Mouse (Mus musculus) G1E (cell line): ENCODE measurements around the gene Sstr3. TPM values are rescaled to one million over a fixed set of nuclear protein-coding genes. Genes with fewer than 3 reads are reported as not detected.

Experiments
- ATAC-seq: 2 replicates; pipeline ENCODE4 v1.8.0; 2016; ENCODE audit warnings: mild to moderate bottlenecking; ENCODE audit not compliant: insufficient number of reproducible peaks, poor library complexity, low FRiP score, severe bottlenecking; ENCODE audit errors: extremely low read depth
- DNase-seq: peaks from one replicate; pipeline ENCODE4 v3.0.0; 2012; ENCODE audit warnings: low spot score
- H3K27me3 ChIP-seq: 2 replicates; pipeline ENCODE4 v1.6.1; 2012; ENCODE audit warnings: mild to moderate bottlenecking, low read length, inconsistent platforms; ENCODE audit not compliant: insufficient read depth
- H3K36me3 ChIP-seq: replicated peaks from 2 replicates; pipeline ENCODE3; 2012; ENCODE audit warnings: mild to moderate bottlenecking, inconsistent platforms
- H3K4me1 ChIP-seq: 2 replicates; pipeline ENCODE4 v1.6.1; 2012; ENCODE audit warnings: low read depth, low read length, inconsistent platforms, mixed read lengths; ENCODE audit not compliant: insufficient read depth
- H3K4me3 ChIP-seq: 2 replicates; pipeline ENCODE4 v1.5.1; 2012; ENCODE audit warnings: low read depth, mild to moderate bottlenecking, inconsistent platforms, low read length, moderate library complexity, mixed read lengths
- H3K9me3 ChIP-seq: replicated peaks from 2 replicates; pipeline ENCODE4 v1.6.1; 2012; ENCODE audit warnings: inconsistent platforms
- CTCF ChIP-seq: IDR thresholded peaks from 2 replicates; pipeline ENCODE4 v1.5.1; 2012; ENCODE audit warnings: low read depth, low read length, inconsistent platforms, mixed read lengths
- GATA1 ChIP-seq: IDR thresholded peaks from 2 replicates; pipeline ENCODE4 v1.6.1; 2012; ENCODE audit warnings: borderline replicate concordance, low read length, inconsistent platforms, mixed read lengths
- GATA2 ChIP-seq: IDR thresholded peaks from 2 replicates; pipeline ENCODE4 v1.6.1; 2012; ENCODE audit warnings: low read depth, low read length, inconsistent platforms, borderline replicate concordance
- POLR2AphosphoS5 ChIP-seq: IDR thresholded peaks from 2 replicates; pipeline ENCODE4 v1.6.1; 2012; ENCODE audit warnings: low read depth, low read length, inconsistent platforms; ENCODE audit not compliant: insufficient replicate concordance
- TAL1 ChIP-seq: conservative IDR thresholded peaks from 2 replicates; pipeline ENCODE4 v1.6.1; 2012; ENCODE audit warnings: low read depth, low read length, inconsistent platforms, mixed read lengths
- polyA plus RNA-seq: library from polyadenylated mRNA; stranded (reverse); fragments of >175 nt; gene quantifications from 2 replicates; pipeline ENCODE4 v1.2.3, GENCODE M21; 2012
- total RNA-seq, 2 experiments: library from RNA; stranded (forward) in 1 of 2; stranded (reverse) in 1 of 2; fragments of 200-1000 nt in 1 of 2; fragments of >200 nt in 1 of 2; fragmentation: Nextera tagmentation in 1 of 2; gene quantifications; 2 replicates each; pipeline ENCODE4 v1.2.3; 2014 to 2017

Sstr3 gene
- total and polyA plus RNA-seq, 3 experiments = 0.05 TPM; not detected in 2

DNA sequence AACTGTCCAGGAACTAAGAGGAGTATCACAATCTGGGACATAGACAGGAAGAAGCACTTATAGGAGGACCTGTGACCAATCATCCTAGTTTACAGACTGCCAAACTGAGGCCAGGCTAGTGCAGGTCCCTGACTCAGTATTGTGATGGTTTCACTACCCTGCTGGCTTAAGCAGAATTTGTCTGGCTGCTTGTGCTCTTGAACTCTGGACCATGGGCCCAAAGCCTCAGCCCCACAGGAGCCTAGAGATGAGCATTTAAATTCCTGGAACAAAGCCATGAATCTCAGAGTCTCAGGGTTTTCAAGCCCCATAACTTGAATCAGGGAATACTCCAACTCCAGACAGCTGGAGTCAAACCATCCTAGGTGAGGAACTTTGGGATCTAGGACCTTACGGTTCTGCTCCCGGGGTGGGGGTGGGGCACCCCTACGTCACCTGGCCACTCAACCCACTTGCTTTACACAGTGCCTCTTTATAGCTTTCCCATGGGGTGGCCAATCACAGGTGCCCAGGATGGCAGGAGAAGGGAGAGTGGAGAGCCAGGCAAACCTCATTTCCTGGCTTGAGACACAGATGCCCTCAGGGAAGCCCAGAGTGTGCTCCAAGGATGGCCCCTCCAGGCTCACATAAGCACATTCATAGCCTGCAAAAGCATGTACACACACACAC is 2.3 kb downstream of the Sstr3 start:
- Histone ChIP-seq H3K4me3 (no peak overlapping the region), H3K36me3 (no peaks in the 10 kb centered on the region), H3K4me1 (peaks cover under 1% of the 10 kb centered on the region; the same call in 1 of the 2 replicates), H3K9me3 (no peaks in the 10 kb centered on the region), H3K27me3 (peaks cover 85% of the 10 kb centered on the region)
- DNase-seq (no peak), ATAC-seq (no peak)
- TF ChIP-seq GATA1 = no peak
- TF ChIP-seq CTCF = no peak
- TF ChIP-seq TAL1 = no peak
- no peak for TF ChIP-seq POLR2AphosphoS5
- TF ChIP-seq GATA2 = no peak

DNA sequence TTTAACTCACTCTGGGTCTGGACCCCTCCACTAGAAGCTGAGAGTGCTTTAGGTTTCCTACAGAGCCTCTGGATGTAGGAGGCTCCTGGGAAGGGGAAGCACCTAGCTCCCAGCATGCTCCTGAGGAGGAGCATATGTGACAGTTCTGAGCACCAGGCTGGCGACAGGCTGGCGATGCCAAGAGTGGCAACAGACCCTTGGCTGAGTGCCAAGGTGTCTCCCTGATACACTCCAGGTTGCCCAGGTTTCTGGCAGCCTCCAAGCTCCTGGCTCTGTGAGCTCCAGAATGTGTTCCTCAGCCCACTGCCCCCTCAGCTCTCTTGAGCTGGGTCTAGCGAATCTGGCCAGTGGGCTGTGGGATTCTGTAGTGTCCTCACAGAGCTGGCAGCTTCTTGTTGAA is 2.9 kb downstream of the Sstr3 start:
- TF ChIP-seq GATA2 (no peak), POLR2AphosphoS5 (no peak), GATA1 (no peak)
- Histone ChIP-seq H3K9me3 (no peaks in the 10 kb centered on the region), H3K27me3 (peaks cover 83% of the 10 kb centered on the region), H3K4me3 (no peak overlapping the region), H3K36me3 (no peaks in the 10 kb centered on the region), H3K4me1 (peaks cover 4% of the 10 kb centered on the region)
- no peak for DNase-seq
- no peak for ATAC-seq

DNA sequence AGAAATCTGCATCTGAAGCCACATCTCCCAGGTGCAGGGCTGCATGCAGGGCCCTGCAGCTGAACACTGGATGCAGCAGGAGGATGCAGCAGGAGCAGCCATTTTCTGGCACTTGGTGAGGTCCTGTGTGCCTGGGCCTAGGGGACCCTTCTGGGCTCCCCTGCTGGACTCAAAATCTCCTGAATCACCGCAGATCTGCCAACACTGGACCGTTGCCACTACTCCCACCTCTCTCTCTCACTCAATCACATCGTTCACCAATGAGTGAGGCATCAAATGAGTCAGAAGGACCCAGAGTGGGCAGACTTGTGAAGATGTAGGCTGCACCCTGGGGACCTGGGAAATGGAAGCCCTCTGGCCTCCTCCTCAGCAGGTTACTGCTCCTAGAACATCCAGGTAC is 3.4 kb downstream of the Sstr3 start:
- no peak for TF ChIP-seq TAL1
- no peak for TF ChIP-seq GATA2
- no peak for TF ChIP-seq CTCF
- TF ChIP-seq GATA1 = no peak
- no peak for TF ChIP-seq POLR2AphosphoS5
- Histone ChIP-seq H3K36me3 (no peaks in the 10 kb centered on the region), H3K4me3 (no peak overlapping the region), H3K9me3 (no peaks in the 10 kb centered on the region), H3K27me3 (peaks cover 82% of the 10 kb centered on the region), H3K4me1 (peaks cover 4% of the 10 kb centered on the region)
- ATAC-seq (no peak), DNase-seq (no peak)

DNA sequence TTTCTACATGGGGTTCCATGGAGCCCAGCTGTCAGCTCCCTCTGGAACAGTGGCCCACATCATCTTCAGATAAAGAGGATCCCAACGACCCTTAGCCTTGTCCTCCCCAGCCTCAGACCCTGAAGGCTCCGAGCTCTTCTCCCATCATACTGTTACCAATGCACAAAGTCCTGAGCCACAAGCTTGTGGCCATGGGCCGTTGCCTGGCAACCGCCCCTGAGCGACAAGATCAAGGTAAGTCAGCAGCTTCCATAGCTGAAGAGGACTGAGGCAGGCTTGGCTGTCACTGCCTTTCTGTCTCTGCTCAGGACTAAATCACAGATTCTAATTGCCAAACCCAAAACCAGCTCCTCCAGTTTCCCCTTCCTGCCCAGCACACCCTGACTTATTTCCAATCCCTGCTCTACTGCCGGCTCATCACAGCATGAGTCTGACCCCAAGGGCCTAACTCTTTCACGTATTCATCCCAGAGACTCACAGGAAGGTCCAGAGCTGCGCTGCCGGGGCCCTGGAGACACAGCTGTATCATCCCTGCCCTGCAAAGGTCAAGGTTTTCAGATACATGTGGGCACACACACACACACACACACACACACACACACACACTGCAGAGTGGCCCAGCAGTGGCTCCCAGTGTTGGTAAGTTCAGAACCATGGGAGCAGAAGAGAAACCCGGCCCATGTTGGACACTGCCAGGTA is 8.6 kb downstream of the Sstr3 start:
- peaks cover 67% of the 10 kb centered on the region for H3K27me3 ChIP-seq
- H3K4me1 ChIP-seq = peaks cover 10% of the 10 kb centered on the region
- H3K4me3 ChIP-seq = no peak overlapping the region
- no peaks in the 10 kb centered on the region for H3K9me3 ChIP-seq
- no peak for DNase-seq
- no peak for ATAC-seq
- no peaks in the 10 kb centered on the region for H3K36me3 ChIP-seq
- TF ChIP-seq GATA1 = no peak
- TF ChIP-seq CTCF = no peak
- TF ChIP-seq POLR2AphosphoS5 = no peak
- no peak for TF ChIP-seq TAL1
- TF ChIP-seq GATA2 = no peak

DNA sequence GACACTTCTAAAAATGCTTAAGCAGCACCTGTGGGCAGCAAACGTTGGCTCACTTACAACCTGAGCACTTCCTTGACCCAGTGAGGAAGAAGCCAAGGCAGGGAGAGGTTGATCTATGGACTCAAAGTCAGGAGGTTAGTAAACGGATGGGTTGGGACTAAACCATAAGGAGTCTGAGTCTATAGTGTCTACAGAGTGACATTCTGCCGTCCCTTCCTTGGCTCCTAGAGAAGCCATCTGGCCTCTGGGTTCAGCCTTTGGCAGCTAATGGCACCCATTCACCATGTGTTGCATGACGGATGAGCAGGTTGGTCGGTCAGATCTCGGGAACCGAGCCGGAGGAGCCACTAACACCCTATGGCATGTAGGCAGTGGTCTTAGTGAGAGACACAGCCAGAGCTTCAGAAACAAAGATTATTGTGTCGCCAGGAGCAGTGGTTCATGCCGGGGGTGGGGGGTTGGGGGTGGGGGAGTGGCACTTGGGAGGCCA is 11.1 kb downstream of the Sstr3 start:
- Histone ChIP-seq H3K4me3 (no peak overlapping the region), H3K36me3 (no peaks in the 10 kb centered on the region), H3K4me1 (peaks cover 10% of the 10 kb centered on the region), H3K9me3 (no peaks in the 10 kb centered on the region), H3K27me3 (peaks cover 64% of the 10 kb centered on the region)
- DNase-seq (no peak), ATAC-seq (no peak)
- TF ChIP-seq TAL1 (no peak), GATA1 (no peak), POLR2AphosphoS5 (no peak), GATA2 (no peak), CTCF (no peak)

DNA sequence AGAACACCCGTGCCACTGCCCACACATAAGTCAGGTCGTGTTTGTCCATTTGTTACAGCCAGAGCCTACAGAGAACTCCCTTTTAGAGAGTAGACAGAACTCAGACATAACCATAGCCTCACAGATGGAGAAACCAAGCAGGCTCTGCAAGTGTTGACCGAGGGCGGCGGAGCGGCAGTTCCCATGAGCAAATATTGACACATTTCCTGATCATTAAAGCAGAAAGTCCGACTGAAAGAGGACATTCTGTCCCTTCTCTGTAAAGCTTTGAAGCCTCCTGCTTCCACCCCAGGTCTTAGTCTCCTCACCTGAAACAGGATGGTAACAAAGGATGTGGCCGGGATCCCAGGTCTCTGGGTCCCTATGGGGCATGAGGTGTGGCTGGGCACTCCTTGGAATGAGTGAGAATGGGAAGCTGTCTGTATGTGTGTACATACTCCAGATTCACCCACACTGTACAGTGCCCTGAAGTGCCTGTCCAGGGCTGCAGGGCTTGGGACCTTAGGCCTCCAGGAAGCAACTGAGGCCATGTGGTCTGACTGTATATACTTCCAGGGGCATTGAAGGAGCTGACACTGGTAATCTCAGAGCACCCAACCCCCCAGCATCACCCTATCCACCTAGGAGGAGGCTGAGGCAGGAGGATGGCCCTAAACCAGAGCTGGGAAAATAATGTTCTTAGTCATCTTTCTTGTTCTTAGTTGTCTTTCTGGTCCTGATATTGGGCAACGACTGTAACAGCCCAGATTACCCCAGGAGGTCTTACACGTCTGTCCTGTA is 11.7 kb downstream of the Sstr3 start:
- H3K27me3 ChIP-seq = peaks cover 59% of the 10 kb centered on the region
- no peak overlapping the region for H3K4me3 ChIP-seq

More for the DNA sequence above, 11.7 kb downstream of the Sstr3 start:
- H3K9me3 ChIP-seq = no peaks in the 10 kb centered on the region
- DNase-seq = no peak
- peaks cover 10% of the 10 kb centered on the region for H3K4me1 ChIP-seq
- no peak for TF ChIP-seq POLR2AphosphoS5
- no peak for TF ChIP-seq GATA1
- no peaks in the 10 kb centered on the region for H3K36me3 ChIP-seq
- no peak for ATAC-seq
